Mouse (Mus musculus): Measurements from ENCODE around the gene Prr5.

The Prr5 gene

GRCm38 (mm10) chr15:84680545-84681454 is 11.4 kb downstream of the Prr5 start:
- DNase-seq (ENCODE audit: low read depth, low spot score): no peak

- no peak for DNase-seq (ENCODE audit: low read depth, low spot score)
These were observed 12.2 kb downstream of the Prr5 start for GRCm38 (mm10) chr15:84681455-84682193.

GRCm38 (mm10) chr15:84682206-84682605 is 12.8 kb downstream of the Prr5 start:
- no peak for DNase-seq (ENCODE audit: low read depth, low spot score)

- no peak for DNase-seq (ENCODE audit: low read depth, low spot score)
These were observed 13.4 kb downstream of the Prr5 start for GRCm38 (mm10) chr15:84682821-84683220.

- DNase-seq (ENCODE audit: low read depth, low spot score): no peak
These were observed 15.1 kb downstream of the Prr5 start for GRCm38 (mm10) chr15:84684520-84684919.

GRCm38 (mm10) chr15:84685417-84685816 is 16.0 kb downstream of the Prr5 start:
- DNase-seq (ENCODE audit: low read depth, low spot score): no peak

GRCm38 (mm10) chr15:84687904-84688303 is 18.5 kb downstream of the Prr5 start:
- no peak for DNase-seq (ENCODE audit: low read depth, low spot score)

GRCm38 (mm10) chr15:84689356-84689755 is 19.9 kb downstream of the Prr5 start:
- no peak for DNase-seq (ENCODE audit: low read depth, low spot score)

GRCm38 (mm10) chr15:84691513-84691912 is 22.1 kb downstream of the Prr5 start:
- no peak for DNase-seq (ENCODE audit: low read depth, low spot score)

GRCm38 (mm10) chr15:84692645-84693044 is 23.2 kb downstream of the Prr5 start:
- no peak for DNase-seq (ENCODE audit: low read depth, low spot score)

- DNase-seq (ENCODE audit: low read depth, low spot score): no peak
These were observed 26.6 kb downstream of the Prr5 start for GRCm38 (mm10) chr15:84696021-84696420.

- DNase-seq (ENCODE audit: low read depth, low spot score): no peak
These were observed 28.2 kb downstream of the Prr5 start for GRCm38 (mm10) chr15:84697611-84698011.

- DNase-seq (ENCODE audit: low read depth, low spot score): no peak
These were observed 28.8 kb downstream of the Prr5 start for GRCm38 (mm10) chr15:84698189-84698588.

- no peak for DNase-seq (ENCODE audit: low read depth, low spot score)
These were observed 30.9 kb downstream of the Prr5 start for GRCm38 (mm10) chr15:84700147-84700794.

- peak; percentile 9 for DNase-seq (ENCODE audit: low read depth, low spot score)
These were observed 32.5 kb downstream of the Prr5 start for GRCm38 (mm10) chr15:84701947-84702346.

- DNase-seq (ENCODE audit: low read depth, low spot score): no peak
These were observed 33.2 kb downstream of the Prr5 start for GRCm38 (mm10) chr15:84702391-84703345.

- no peak for DNase-seq (ENCODE audit: low read depth, low spot score)
These were observed 34.6 kb downstream of the Prr5 start for GRCm38 (mm10) chr15:84703992-84704391.

- DNase-seq (ENCODE audit: low read depth, low spot score): no peak
These were observed 36.0 kb downstream of the Prr5 start for GRCm38 (mm10) chr15:84705351-84705901.

GRCm38 (mm10) chr15:84706983-84707619 is 37.7 kb downstream of the Prr5 start:
- no peak for DNase-seq (ENCODE audit: low read depth, low spot score)

Data from retina, adult 2 months (tissue).